Mouse (Mus musculus): ENCODE measurements around the gene Adh1. TPM values are rescaled to one million over a fixed set of nuclear protein-coding genes. Genes with fewer than 3 reads are reported as not detected.

Adh1 gene
- polyA plus RNA-seq, 1 experiment from 2014 or later, result 44.7 TPM

DNA sequence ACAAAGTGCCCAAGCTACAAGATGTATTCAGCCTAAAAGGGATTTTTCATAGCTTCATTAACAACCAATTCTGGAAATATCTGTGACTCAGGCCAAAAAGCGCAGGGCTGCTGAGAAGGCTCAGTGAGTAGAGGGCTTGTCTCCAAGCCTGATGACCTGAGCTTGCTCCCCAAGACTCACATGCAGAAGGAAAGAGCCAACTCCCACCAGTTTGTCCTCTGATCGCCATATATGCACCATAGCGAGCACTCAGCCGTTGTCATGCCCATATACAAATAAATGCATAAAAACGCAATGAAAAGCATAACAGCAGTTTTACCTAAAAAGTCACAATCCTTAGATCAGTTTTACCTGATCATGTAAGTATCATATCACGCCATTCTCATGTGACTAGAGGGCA lies 34.3 kb upstream of the Adh1 start:
- 92% methylated on average over 6 of the region's 6 CpGs for WGBS
- Histone ChIP-seq H3K4me1 (no peaks in the 10 kb centered on the region), H3K36me3 (no peaks in the 10 kb centered on the region), H3K4me2 (no peak overlapping the region), H3K27me3 (no peaks in the 10 kb centered on the region), H3K4me3 (no peak overlapping the region), H3K9ac (no peak overlapping the region), H3K9me3 (no peaks in the 10 kb centered on the region), H3K27ac (no peak overlapping the region)
- ATAC-seq (ENCODE audit: insufficient number of reproducible peaks, low FRiP score, low TSS enrichment, low read depth), result no peak

- Histone ChIP-seq H3K36me3 (no peaks in the 10 kb centered on the region), H3K4me2 (no peak overlapping the region), H3K4me3 (no peak overlapping the region), H3K9me3 (no peaks in the 10 kb centered on the region), H3K27me3 (no peaks in the 10 kb centered on the region), H3K9ac (no peak overlapping the region), H3K27ac (no peak overlapping the region), H3K4me1 (no peaks in the 10 kb centered on the region)
- no peak for ATAC-seq (ENCODE audit: insufficient number of reproducible peaks, low FRiP score, low TSS enrichment, low read depth)
- 95% methylated on average over 2 of the region's 2 CpGs for WGBS
Measured at GRCm38 (mm10) chr3:138227082-138227481, 33.7 kb upstream of the Adh1 start.

DNA sequence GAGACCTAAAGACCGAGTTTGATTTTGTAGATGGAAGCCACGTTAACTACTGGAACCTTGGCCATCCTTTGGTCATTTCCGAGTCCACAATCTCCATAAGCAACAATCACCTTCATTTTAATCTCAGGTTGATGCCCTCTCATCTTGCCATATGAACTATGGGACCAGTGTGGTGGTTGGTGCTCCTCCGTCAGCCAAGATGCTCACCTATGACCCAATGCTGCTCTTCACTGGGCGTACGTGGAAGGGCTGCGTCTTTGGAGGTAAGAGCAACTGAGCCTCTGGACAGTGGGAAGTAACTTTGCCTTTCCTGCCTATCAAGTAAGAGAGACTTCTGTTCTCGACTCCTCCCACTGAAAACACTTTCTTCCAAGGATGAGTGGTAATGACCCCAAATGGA lies 33.0 kb upstream of the Adh1 start:
- no peak overlapping the region for H3K9ac ChIP-seq
- no peak overlapping the region for H3K4me3 ChIP-seq
- H3K27me3 ChIP-seq, result no peaks in the 10 kb centered on the region
- H3K9me3 ChIP-seq, result no peaks in the 10 kb centered on the region
- 95% methylated on average over 8 of the region's 8 CpGs for WGBS
- no peaks in the 10 kb centered on the region for H3K4me1 ChIP-seq
- H3K27ac ChIP-seq, result no peak overlapping the region
- H3K4me2 ChIP-seq, result no peak overlapping the region
- H3K36me3 ChIP-seq, result no peaks in the 10 kb centered on the region
- no peak for ATAC-seq (ENCODE audit: insufficient number of reproducible peaks, low FRiP score, low TSS enrichment, low read depth)

DNA sequence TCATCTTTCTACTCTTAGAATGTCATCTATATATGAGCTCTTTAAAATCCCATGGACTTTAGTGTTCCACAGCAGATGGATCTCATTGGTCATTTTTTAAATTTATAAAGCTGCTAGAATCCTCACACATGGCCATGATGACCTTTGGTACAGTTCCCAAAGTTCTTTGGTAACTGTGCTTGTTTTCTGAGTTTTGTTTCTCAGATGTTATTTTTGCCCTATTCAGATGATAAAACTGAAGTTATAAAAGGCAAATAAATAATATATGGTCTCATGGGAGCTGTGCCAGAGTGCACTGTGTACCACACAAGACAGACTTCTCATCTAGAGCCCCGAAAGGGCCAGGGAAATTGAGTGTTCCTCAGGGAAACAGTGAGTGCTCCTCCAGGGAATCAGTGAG lies 31.3 kb upstream of the Adh1 start:
- Histone ChIP-seq H3K4me1 (no peaks in the 10 kb centered on the region), H3K4me2 (no peak overlapping the region), H3K36me3 (no peaks in the 10 kb centered on the region), H3K27ac (no peak overlapping the region), H3K9me3 (no peaks in the 10 kb centered on the region), H3K4me3 (no peak overlapping the region), H3K9ac (no peak overlapping the region), H3K27me3 (no peaks in the 10 kb centered on the region)
- 70% methylated on average over 1 of the region's 1 CpGs for WGBS
- ATAC-seq (ENCODE audit: insufficient number of reproducible peaks, low FRiP score, low TSS enrichment, low read depth), result no peak

- 89% methylated on average over 3 of the region's 3 CpGs for WGBS
Measured at GRCm38 (mm10) chr3:138230266-138230665, 30.5 kb upstream of the Adh1 start.

DNA sequence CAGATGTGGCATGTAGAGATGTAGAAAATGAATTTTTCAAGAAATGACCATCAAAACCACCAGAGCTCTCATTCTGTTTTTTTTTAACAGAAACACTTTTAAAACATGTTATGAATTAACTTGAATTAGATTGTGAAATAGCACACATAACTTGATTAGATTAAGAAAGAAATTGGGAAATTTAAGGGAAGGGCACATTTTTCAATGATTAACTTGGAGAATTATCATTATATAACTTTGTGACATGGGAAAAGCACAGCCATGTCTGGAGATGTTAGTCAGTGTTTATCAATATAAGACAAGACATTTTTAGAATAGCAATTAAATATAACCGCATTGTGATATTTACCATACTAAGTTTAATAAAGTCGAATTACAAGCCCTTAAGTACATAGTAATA lies 29.3 kb upstream of the Adh1 start:
- H3K36me3 ChIP-seq, result no peaks in the 10 kb centered on the region
- no peak overlapping the region for H3K27ac ChIP-seq
- WGBS, result 69% methylated on average over 2 of the region's 2 CpGs

More at GRCm38 (mm10) chr3:138230266-138230665, 30.5 kb upstream of the Adh1 start:
- Histone ChIP-seq H3K4me1 (no peaks in the 10 kb centered on the region), H3K9me3 (no peaks in the 10 kb centered on the region), H3K4me2 (no peak overlapping the region), H3K4me3 (no peak overlapping the region), H3K27ac (no peak overlapping the region), H3K27me3 (no peaks in the 10 kb centered on the region), H3K36me3 (no peaks in the 10 kb centered on the region), H3K9ac (no peak overlapping the region)
- no peak for ATAC-seq (ENCODE audit: insufficient number of reproducible peaks, low FRiP score, low TSS enrichment, low read depth)

GRCm38 (mm10) chr3:138236546-138237163 lies 24.1 kb upstream of the Adh1 start:
- ATAC-seq (ENCODE audit: insufficient number of reproducible peaks, low FRiP score, low TSS enrichment, low read depth), result no peak
- Histone ChIP-seq H3K27ac (no peak overlapping the region), H3K4me3 (no peak overlapping the region), H3K27me3 (0 out of 2 replicates have a peak, but pooled peaks cover 5% of the 10 kb centered on the region), H3K4me2 (no peak overlapping the region), H3K9ac (no peak overlapping the region), H3K9me3 (no peaks in the 10 kb centered on the region), H3K36me3 (no peaks in the 10 kb centered on the region), H3K4me1 (peaks cover 8% of the 10 kb centered on the region; the same call in 1 of the 2 replicates)
- WGBS, result 71% methylated on average over 11 of the region's 11 CpGs

More for the DNA sequence above, 29.3 kb upstream of the Adh1 start:
- Histone ChIP-seq H3K9ac (no peak overlapping the region), H3K4me2 (no peak overlapping the region), H3K27me3 (no peaks in the 10 kb centered on the region), H3K9me3 (no peaks in the 10 kb centered on the region), H3K4me1 (no peaks in the 10 kb centered on the region), H3K4me3 (no peak overlapping the region)
- ATAC-seq (ENCODE audit: insufficient number of reproducible peaks, low FRiP score, low TSS enrichment, low read depth), result no peak

DNA sequence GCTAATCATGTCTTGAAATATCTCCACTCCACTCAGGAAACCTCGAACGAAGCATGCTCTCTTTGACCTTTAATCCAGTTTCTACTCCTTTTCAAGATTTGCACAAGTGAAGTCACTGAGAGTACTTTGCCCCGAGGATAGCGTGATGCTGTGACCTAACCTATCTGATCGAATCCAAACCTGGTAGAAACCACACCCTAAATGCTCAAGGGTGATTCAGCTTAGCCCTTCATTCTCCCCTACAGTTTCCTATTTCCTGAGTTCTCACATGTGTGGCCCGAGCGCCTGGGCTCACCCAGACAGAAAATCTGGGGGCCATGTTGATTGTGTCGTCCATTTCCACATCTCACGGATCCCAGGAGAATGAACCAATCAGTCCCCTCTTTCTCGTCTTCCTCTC lies 22.7 kb upstream of the Adh1 start:
- Histone ChIP-seq H3K4me2 (no peak overlapping the region), H3K27me3 (0 out of 2 replicates have a peak, but pooled peaks cover 5% of the 10 kb centered on the region), H3K9me3 (no peaks in the 10 kb centered on the region), H3K27ac (no peak overlapping the region), H3K4me1 (peaks cover 13% of the 10 kb centered on the region), H3K36me3 (no peaks in the 10 kb centered on the region), H3K9ac (no peak overlapping the region), H3K4me3 (no peak overlapping the region)
- WGBS, result 81% methylated on average over 10 of the region's 10 CpGs
- no peak for ATAC-seq (ENCODE audit: insufficient number of reproducible peaks, low FRiP score, low TSS enrichment, low read depth)

GRCm38 (mm10) chr3:138239461-138239860 lies 21.3 kb upstream of the Adh1 start:
- Histone ChIP-seq H3K4me2 (no peak overlapping the region), H3K4me3 (no peak overlapping the region), H3K9ac (no peak overlapping the region), H3K36me3 (no peaks in the 10 kb centered on the region), H3K4me1 (peaks cover 13% of the 10 kb centered on the region), H3K27me3 (0 out of 2 replicates have a peak, but pooled peaks cover 5% of the 10 kb centered on the region), H3K9me3 (no peaks in the 10 kb centered on the region), H3K27ac (no peak overlapping the region)
- 87% methylated on average over 6 of the region's 6 CpGs for WGBS
- no peak for ATAC-seq (ENCODE audit: insufficient number of reproducible peaks, low FRiP score, low TSS enrichment, low read depth)

DNA sequence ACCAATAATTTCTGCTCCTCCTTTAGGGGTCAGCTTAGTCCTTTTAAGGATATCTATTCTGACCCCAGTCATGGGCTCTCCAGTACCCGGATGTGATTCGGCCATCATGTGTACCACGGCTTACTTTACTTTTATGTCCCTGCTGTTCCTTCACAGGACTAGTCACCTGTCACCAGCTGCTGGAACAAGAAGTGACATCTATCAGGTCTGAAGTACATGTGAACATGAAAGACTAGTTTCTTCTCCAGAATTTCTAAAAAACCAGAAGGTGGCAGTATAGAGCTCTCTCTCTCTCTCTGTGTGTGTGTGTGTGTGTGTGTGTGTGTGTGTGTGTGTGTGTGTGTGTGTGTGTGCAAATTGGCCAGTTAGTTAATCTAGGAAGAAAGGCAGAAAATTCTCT lies 20.4 kb upstream of the Adh1 start:
- WGBS, result 82% methylated on average over 3 of the region's 3 CpGs
- H3K36me3 ChIP-seq, result no peaks in the 10 kb centered on the region
- H3K27me3 ChIP-seq, result 0 out of 2 replicates have a peak, but pooled peaks cover 5% of the 10 kb centered on the region
- no peak for ATAC-seq (ENCODE audit: insufficient number of reproducible peaks, low FRiP score, low TSS enrichment, low read depth)
- no peak overlapping the region for H3K9ac ChIP-seq
- H3K4me3 ChIP-seq, result no peak overlapping the region
- peaks cover 13% of the 10 kb centered on the region for H3K4me1 ChIP-seq
- no peak overlapping the region for H3K27ac ChIP-seq
- no peak overlapping the region for H3K4me2 ChIP-seq
- no peaks in the 10 kb centered on the region for H3K9me3 ChIP-seq

- Histone ChIP-seq H3K9ac (no peak overlapping the region), H3K36me3 (no peaks in the 10 kb centered on the region), H3K27me3 (0 out of 2 replicates have a peak, but pooled peaks cover 5% of the 10 kb centered on the region), H3K9me3 (no peaks in the 10 kb centered on the region), H3K4me1 (peaks cover 13% of the 10 kb centered on the region), H3K27ac (no peak overlapping the region), H3K4me3 (no peak overlapping the region), H3K4me2 (no peak overlapping the region)
- 30% methylated on average over 5 of the region's 5 CpGs for WGBS
- ATAC-seq (ENCODE audit: insufficient number of reproducible peaks, low FRiP score, low TSS enrichment, low read depth), result peak; percentile 44; the same call in 1 of the 2 replicates
Measured at GRCm38 (mm10) chr3:138240942-138241341, 19.8 kb upstream of the Adh1 start.

DNA sequence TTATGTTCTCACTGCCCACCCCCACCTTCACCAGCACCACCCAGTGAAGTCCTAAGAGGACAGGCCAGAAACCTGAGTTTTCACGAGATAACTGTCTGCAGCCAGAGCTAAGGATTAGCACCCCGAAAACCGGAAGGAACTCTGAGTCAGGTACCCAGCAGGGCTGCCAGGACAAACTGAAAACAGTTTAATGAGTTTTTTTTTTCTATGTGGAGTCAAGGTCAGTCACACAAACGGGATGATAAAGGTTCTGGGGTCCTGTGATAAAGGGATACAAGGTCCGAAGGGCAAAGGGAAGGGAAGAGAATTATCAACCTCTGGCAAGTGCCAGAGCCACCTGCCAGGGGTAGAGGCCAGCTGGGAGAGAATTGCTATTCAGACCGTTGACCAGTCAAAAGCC lies 19.4 kb upstream of the Adh1 start:
- no peaks in the 10 kb centered on the region for H3K36me3 ChIP-seq
- H3K4me2 ChIP-seq, result no peak overlapping the region
- no peak overlapping the region for H3K27ac ChIP-seq
- no peak overlapping the region for H3K9ac ChIP-seq
- no peak for ATAC-seq (ENCODE audit: insufficient number of reproducible peaks, low FRiP score, low TSS enrichment, low read depth)
- H3K4me3 ChIP-seq, result no peak overlapping the region
- H3K4me1 ChIP-seq, result peaks cover 13% of the 10 kb centered on the region
- H3K27me3 ChIP-seq, result 0 out of 2 replicates have a peak, but pooled peaks cover 5% of the 10 kb centered on the region
- H3K9me3 ChIP-seq, result no peaks in the 10 kb centered on the region
- 34% methylated on average over 6 of the region's 6 CpGs for WGBS

All from limb, embryonic 15.5 days (tissue).